Mouse (Mus musculus): ENCODE results near the gene Rhox3h. TPM values are rescaled to one million over a fixed set of nuclear protein-coding genes. Genes with fewer than 3 reads are reported as not detected.

The Rhox3h gene
- not detected for polyA plus RNA-seq (2014; fragmentation: Illumina TruSeq; extraction: RNeasy Lipid Tissue Mini Kit (QIAGEN cat#74804); ENCODE audit: low read depth, low replicate concordance)

GRCm38 (mm10) chrX:37668664-37669063 lies at the start of gene Rhox3h:
TSS of gene Rhox3h (minus strand) at chrX:37668764.

GRCm38 (mm10) chrX:37673177-37673576 lies 4.6 kb upstream of the Rhox3h start, which contains the start of gene Rhox2h:
TSS of gene Rhox2h (minus strand) at chrX:37673277.

GRCm38 (mm10) chrX:37651227-37651626 lies 17.3 kb downstream of the Rhox3h start, which contains the start of gene Rhox4g:
TSS of gene Rhox4g (minus strand) at chrX:37651327.

GRCm38 (mm10) chrX:37643370-37643769 lies 25.2 kb downstream of the Rhox3h start, which contains the start of gene Rhox2g:
TSS of gene Rhox2g (minus strand) at chrX:37643470.

GRCm38 (mm10) chrX:37628512-37628911 lies 40.1 kb downstream of the Rhox3h start, which contains the start of gene Rhox3g:
TSS of gene Rhox3g (minus strand) at chrX:37628612.

Other genes with a start within 250 kb of the Rhox3h start
- not detected for gene Rhox4b, start 236.3 kb downstream of the Rhox3h start, polyA plus RNA-seq (2014; fragmentation: Illumina TruSeq; extraction: RNeasy Lipid Tissue Mini Kit (QIAGEN cat#74804); ENCODE audit: low read depth, low replicate concordance)
- gene Rhox2c, start 215.1 kb downstream of the Rhox3h start, polyA plus RNA-seq (2014; fragmentation: Illumina TruSeq; extraction: RNeasy Lipid Tissue Mini Kit (QIAGEN cat#74804); ENCODE audit: low read depth, low replicate concordance): not detected
- not detected for gene Rhox3c, start 210.2 kb downstream of the Rhox3h start, polyA plus RNA-seq (2014; fragmentation: Illumina TruSeq; extraction: RNeasy Lipid Tissue Mini Kit (QIAGEN cat#74804); ENCODE audit: low read depth, low replicate concordance)
- not detected for gene Rhox4c, start 188.4 kb downstream of the Rhox3h start, polyA plus RNA-seq (2014; fragmentation: Illumina TruSeq; extraction: RNeasy Lipid Tissue Mini Kit (QIAGEN cat#74804); ENCODE audit: low read depth, low replicate concordance)
- not detected for gene Rhox2d, start 175.3 kb downstream of the Rhox3h start, polyA plus RNA-seq (2014; fragmentation: Illumina TruSeq; extraction: RNeasy Lipid Tissue Mini Kit (QIAGEN cat#74804); ENCODE audit: low read depth, low replicate concordance)
- not detected for gene Rhox4d, start 154.4 kb downstream of the Rhox3h start, polyA plus RNA-seq (2014; fragmentation: Illumina TruSeq; extraction: RNeasy Lipid Tissue Mini Kit (QIAGEN cat#74804); ENCODE audit: low read depth, low replicate concordance)
- not detected for gene Rhox2e, start 138.3 kb downstream of the Rhox3h start, polyA plus RNA-seq (2014; fragmentation: Illumina TruSeq; extraction: RNeasy Lipid Tissue Mini Kit (QIAGEN cat#74804); ENCODE audit: low read depth, low replicate concordance)
- not detected for gene Rhox3e, start 126.7 kb downstream of the Rhox3h start, polyA plus RNA-seq (2014; fragmentation: Illumina TruSeq; extraction: RNeasy Lipid Tissue Mini Kit (QIAGEN cat#74804); ENCODE audit: low read depth, low replicate concordance)
- not detected for gene Rhox4e, start 111.4 kb downstream of the Rhox3h start, polyA plus RNA-seq (2014; fragmentation: Illumina TruSeq; extraction: RNeasy Lipid Tissue Mini Kit (QIAGEN cat#74804); ENCODE audit: low read depth, low replicate concordance)
- not detected for gene Rhox2f, start 97.4 kb downstream of the Rhox3h start, polyA plus RNA-seq (2014; fragmentation: Illumina TruSeq; extraction: RNeasy Lipid Tissue Mini Kit (QIAGEN cat#74804); ENCODE audit: low read depth, low replicate concordance)
- not detected for gene Rhox3f, start 87.8 kb downstream of the Rhox3h start, polyA plus RNA-seq (2014; fragmentation: Illumina TruSeq; extraction: RNeasy Lipid Tissue Mini Kit (QIAGEN cat#74804); ENCODE audit: low read depth, low replicate concordance)
- gene Rhox4f, start 61.1 kb downstream of the Rhox3h start, polyA plus RNA-seq (2014; fragmentation: Illumina TruSeq; extraction: RNeasy Lipid Tissue Mini Kit (QIAGEN cat#74804); ENCODE audit: low read depth, low replicate concordance): not detected
- not detected for gene Rhox3g, start 40.2 kb downstream of the Rhox3h start, polyA plus RNA-seq (2014; fragmentation: Illumina TruSeq; extraction: RNeasy Lipid Tissue Mini Kit (QIAGEN cat#74804); ENCODE audit: low read depth, low replicate concordance)
- not detected for gene Rhox2g, start 25.3 kb downstream of the Rhox3h start, polyA plus RNA-seq (2014; fragmentation: Illumina TruSeq; extraction: RNeasy Lipid Tissue Mini Kit (QIAGEN cat#74804); ENCODE audit: low read depth, low replicate concordance)
- gene Rhox4g, start 17.4 kb downstream of the Rhox3h start, polyA plus RNA-seq (2014; fragmentation: Illumina TruSeq; extraction: RNeasy Lipid Tissue Mini Kit (QIAGEN cat#74804); ENCODE audit: low read depth, low replicate concordance): not detected
- gene Rhox2h, start 4.5 kb upstream of the Rhox3h start, polyA plus RNA-seq (2014; fragmentation: Illumina TruSeq; extraction: RNeasy Lipid Tissue Mini Kit (QIAGEN cat#74804); ENCODE audit: low read depth, low replicate concordance): not detected
- not detected for gene Rhox5, start 136.1 kb upstream of the Rhox3h start, polyA plus RNA-seq (2014; fragmentation: Illumina TruSeq; extraction: RNeasy Lipid Tissue Mini Kit (QIAGEN cat#74804); ENCODE audit: low read depth, low replicate concordance)
- not detected for gene Rhox6, start 158.1 kb upstream of the Rhox3h start, polyA plus RNA-seq (2014; fragmentation: Illumina TruSeq; extraction: RNeasy Lipid Tissue Mini Kit (QIAGEN cat#74804); ENCODE audit: low read depth, low replicate concordance)
- gene Rhox7a, start 162.9 kb upstream of the Rhox3h start, polyA plus RNA-seq (2014; fragmentation: Illumina TruSeq; extraction: RNeasy Lipid Tissue Mini Kit (QIAGEN cat#74804); ENCODE audit: low read depth, low replicate concordance): not detected
- not detected for gene Rhox8, start 210.2 kb upstream of the Rhox3h start, polyA plus RNA-seq (2014; fragmentation: Illumina TruSeq; extraction: RNeasy Lipid Tissue Mini Kit (QIAGEN cat#74804); ENCODE audit: low read depth, low replicate concordance)
- gene Rhox7b, start 228.5 kb upstream of the Rhox3h start, polyA plus RNA-seq (2014; fragmentation: Illumina TruSeq; extraction: RNeasy Lipid Tissue Mini Kit (QIAGEN cat#74804); ENCODE audit: low read depth, low replicate concordance): not detected
- gene Rhox9, start 233.0 kb upstream of the Rhox3h start, polyA plus RNA-seq (2014; fragmentation: Illumina TruSeq; extraction: RNeasy Lipid Tissue Mini Kit (QIAGEN cat#74804); ENCODE audit: low read depth, low replicate concordance): not detected